Mouse (Mus musculus): ENCODE measurements around the gene Spin2d.
"Not testable (repeated sequence)": the region's sequence is repeated elsewhere in the genome, so short reads cannot be mapped to it uniquely, and the experiment has no call there.

Gene Spin2d

GRCm38 (mm10) chrX:73176889-73177288 is at the start of gene Spin2d:
Gene Spin2d (minus strand): TSS chrX:73176989.
- DNase-seq = not testable (repeated sequence)

- no peak for DNase-seq
Observed at GRCm38 (mm10) chrX:73225365-73225764, 48.6 kb upstream of the Spin2d start.

DNA sequence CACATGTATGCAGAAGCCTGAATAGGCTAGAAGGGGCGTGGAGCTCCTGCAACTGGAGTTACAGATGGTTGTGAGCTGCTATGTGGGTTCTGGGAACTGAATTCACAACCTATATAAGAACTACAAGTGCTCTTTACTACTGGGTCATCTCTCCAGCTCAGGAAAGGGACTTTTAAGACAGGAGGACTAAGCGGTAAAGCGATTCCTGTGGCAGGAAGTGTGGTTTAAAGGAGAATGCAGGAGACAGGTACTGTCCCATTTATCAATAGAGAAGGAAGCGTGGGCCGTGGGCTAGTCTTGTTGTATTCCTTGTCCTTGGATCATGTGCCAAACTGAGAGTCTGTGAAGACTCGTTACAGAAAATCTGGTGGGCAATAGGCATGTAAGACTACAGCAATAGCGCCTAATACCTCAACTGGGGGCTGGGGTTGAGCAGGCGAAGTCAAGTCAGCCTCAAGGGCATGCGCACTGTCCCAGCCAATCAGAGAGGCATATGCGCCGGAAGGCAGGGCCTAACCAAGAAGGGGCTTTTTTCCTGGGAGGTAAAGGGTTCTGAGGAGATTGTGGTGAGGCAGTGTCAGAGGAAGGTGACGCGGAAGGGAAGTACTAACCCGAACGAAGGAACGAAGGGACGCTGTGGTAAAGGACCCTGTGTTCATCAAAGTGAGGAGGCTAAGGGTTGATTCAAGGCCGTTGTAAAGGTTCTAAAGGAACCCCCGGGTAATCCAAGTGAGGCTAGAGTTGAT is 37.2 kb upstream of the Spin2d start, which contains the start of gene Xlr4b:
TSS of gene Xlr4b (plus strand) at position 515 of the 746 bp plus-strand sequence.
- peak in 1 of 2 experiments; percentile 10 for DNase-seq

- DNase-seq = not testable (repeated sequence)
Observed at GRCm38 (mm10) chrX:73191934-73192333, 15.1 kb upstream of the Spin2d start, which contains the start of gene Xlr3b. Gene Xlr3b (plus strand): TSS chrX:73192207.

GRCm38 (mm10) chrX:73149350-73149749 is 27.4 kb downstream of the Spin2d start, which contains the start of gene DXBay18:
Gene DXBay18 (minus strand): TSS chrX:73149450.
- DNase-seq = not testable (repeated sequence)

DNA sequence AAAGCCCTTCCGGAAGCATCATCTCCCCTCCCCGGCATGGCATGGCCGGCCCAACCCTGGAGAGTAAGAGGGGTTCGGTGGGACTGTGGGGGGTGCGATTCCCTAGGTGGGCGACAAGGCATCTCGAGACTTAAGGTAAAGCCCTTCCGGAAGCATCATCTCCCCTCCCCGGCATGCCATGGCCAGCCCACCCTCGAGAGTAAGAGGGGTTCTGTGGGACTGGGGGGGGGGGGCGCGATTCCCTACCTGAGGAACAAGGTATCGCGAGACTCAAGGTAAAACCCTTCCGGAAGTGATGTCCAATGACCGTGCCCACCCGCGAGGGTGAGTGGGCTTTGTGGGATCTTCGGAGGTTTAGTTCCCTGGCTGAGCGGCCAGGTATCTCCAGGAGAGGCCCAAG is 28.3 kb downstream of the Spin2d start, which contains the start of gene Xlr5b:
TSS of gene Xlr5b (plus strand) at position 301 of the 400 bp plus-strand sequence.
- DNase-seq = not testable (repeated sequence)

DNA sequence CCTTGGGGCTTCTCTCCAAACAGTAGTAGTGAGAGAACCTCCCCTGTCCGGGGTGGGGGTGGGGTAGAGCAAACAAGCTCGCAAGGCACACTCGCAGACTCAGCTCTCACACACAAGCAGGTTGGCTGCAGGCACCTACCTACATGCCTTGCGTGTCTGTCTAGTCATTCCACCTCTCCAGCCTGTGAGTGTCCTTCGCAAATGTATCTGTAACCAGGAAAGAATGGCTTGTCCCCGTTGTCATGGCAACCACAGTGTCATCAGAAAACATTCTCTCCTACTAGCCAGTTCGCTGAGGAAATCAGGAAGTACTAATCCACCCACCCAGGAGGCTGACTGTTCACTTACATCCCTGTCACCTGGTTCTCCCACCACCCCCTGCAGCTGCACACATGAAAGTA is 33.6 kb downstream of the Spin2d start:
- DNase-seq = not testable (repeated sequence)

All from B cell, adult 2 months (primary cell).